Mouse (Mus musculus) mouse embryonic stem cell (cell line): Measurements from ENCODE around the gene Gpa33.

ENCODE experiments used
- in situ Hi-C, 2 experiments: fragments of 300-500 bp; cut with MboI; formaldehyde crosslinking; loops; 1 replicate in 1 of 2; 3 replicates in 1 of 2; pipeline ENCODE4 v1.14.3; 2019 to 2020; ENCODE audit warnings: low sequenced_read_pairs in 2 of 2, low pct_unique_long_range_greater_than_20kb in 1 of 2, mixed read lengths in 1 of 2; ENCODE audit not compliant: unreplicated experiment in 1 of 2

The Gpa33 gene

GRCm38 (mm10) chr1:166153351-166154120 is 23.5 kb downstream of the Gpa33 start:
- in situ Hi-C loops, result loop anchor here (5.0 kb wide), 2 partner anchors 36 to 51 kb away; no protein-coding TSS in a partner anchor

DNA sequence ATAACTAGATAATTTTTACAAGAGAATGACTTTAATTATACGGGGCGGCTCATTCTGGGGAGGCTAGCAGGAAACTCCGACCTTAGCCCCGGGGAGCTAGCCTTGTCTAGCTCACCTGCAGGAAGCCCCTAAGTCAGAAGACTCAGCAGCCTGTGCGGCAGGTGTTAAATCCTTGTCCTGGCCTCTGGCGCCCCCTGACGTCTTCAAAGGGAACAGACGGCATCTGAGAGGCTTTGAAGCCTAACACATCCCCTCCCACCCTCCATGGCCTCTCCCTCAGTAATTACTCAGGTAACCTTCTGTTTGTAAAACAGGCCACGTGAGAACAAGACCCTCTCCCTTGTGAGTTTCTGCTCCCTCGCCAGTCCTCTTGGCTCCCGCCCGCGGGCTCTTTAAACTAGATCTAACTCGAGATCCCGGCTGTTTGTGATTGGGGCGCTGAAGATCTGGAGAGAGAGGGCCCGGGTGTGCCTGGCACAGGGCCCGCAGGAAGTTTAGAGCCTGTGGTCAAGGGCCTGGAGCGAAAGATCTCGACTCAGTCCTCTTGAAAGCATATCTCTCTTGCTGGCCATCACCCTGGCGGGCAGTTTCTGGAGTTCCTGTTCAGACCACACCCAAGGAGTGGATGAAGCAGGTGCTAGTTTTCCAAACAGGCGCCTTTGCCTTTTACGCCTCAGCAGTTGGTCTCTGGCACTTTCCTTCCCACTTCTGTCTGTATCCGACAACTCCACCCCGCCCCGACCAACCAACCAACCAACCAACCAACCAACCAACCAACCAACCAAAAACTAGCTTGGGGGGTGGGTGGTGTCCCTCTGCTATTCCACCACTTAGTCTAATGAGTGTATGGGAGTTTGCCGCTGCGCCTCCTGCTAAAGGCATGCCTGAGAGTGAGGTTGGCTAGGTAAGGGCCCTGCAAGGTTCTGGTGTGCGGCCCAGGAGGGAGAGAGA is 24.4 kb downstream of the Gpa33 start:
- in situ Hi-C loops, result loop anchor here (5.0 kb wide), 2 partner anchors 37 to 52 kb away; no protein-coding TSS in a partner anchor

GRCm38 (mm10) chr1:166155113-166155494 is 25.1 kb downstream of the Gpa33 start:
- in situ Hi-C loops, result no loop called here

GRCm38 (mm10) chr1:166157712-166158111 is 27.7 kb downstream of the Gpa33 start:
- in situ Hi-C loops, result no loop called here

DNA sequence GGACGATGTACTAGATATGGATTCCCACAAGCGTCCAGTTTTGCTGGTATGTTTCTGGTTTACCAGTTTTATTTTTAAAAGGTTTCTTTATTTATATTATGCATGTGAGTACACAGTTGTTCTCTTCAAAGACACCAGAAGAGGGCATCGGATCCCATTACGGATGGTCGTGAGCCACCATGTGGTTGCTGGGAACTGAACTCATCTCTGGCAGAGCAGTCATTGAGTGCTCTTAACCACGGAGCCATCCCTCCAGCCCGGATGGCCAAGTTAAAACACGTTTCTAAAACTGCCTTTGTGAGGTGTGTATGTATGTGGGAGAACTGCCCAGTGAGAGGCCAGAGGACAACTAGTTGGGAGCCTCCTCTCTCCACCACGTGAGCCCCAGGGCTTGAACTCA is 28.6 kb downstream of the Gpa33 start:
- in situ Hi-C loops, result no loop called here

DNA sequence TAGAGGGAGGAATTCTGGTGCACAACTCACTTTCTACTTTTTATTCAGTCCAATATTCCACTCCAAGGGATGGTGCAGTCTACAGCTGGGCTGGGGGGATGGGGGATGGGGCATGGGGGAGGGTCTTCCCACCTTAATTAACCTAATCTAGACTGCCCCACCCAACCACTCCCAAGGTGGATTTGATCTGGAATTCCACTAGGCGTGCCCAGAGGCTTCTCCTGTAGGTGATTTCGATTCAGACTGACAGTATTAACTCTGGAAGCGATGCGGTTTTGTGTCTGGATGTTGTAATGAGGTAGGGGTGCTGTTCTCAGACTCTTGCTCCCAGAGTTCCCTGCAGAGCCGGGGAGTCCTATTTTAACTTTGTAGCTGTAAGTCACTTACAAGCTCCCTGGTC is 30.1 kb downstream of the Gpa33 start:
- in situ Hi-C loops, result loop anchor here (10.0 kb wide), 1 partner anchor 155 kb away; no protein-coding TSS in a partner anchor

- in situ Hi-C loops, result loop anchor here (10.0 kb wide), 1 partner anchor 154 kb away; no protein-coding TSS in a partner anchor
Observed at GRCm38 (mm10) chr1:166160569-166161445, 30.8 kb downstream of the Gpa33 start.

DNA sequence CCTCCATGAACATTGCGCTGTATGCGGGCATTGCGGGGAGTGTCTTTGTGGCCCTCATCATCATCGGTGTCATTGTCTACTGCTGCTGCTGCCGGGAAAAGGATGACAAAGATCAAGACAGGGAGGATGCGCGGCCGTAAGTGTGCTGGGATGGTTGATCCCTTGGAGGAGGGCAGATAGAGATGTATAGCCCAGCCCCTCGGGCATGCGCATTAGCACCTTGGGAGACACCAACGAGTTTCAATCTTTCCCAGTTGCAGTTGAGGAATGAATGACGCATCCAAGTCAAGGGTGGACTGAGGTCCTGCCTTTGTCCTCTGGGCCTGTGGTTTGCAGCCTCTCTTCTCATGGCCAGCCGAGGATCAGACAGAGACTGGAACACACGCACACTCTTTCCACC is 34.5 kb downstream of the Gpa33 start:
- in situ Hi-C loops, result loop anchor here (10.0 kb wide), 1 partner anchor 150 kb away; no protein-coding TSS in a partner anchor

- in situ Hi-C loops, result loop anchor here (10.0 kb wide), 1 partner anchor 150 kb away; no protein-coding TSS in a partner anchor
Observed at GRCm38 (mm10) chr1:166165159-166165558, 35.1 kb downstream of the Gpa33 start.

DNA sequence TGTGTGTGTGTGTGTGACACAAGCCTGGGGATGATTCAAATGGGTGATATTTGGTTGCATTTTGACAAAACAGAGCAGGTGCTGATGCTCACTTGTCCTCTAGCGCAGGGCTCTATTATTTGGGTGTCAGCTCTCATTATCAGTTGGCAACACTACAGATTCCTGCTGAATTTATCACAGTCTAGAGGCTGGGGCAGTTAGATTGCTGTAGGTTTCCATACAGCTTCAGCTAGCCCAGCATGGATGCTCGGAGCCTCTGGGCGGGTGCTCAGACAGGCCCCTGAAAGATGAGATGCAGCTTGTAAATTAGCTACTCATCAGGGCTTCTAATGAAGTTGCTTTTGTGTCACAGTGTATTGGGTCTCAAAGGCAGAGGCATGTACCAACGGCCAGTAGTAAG is 37.4 kb downstream of the Gpa33 start:
- in situ Hi-C loops, result loop anchor here (10.0 kb wide), 1 partner anchor 147 kb away; no protein-coding TSS in a partner anchor

DNA sequence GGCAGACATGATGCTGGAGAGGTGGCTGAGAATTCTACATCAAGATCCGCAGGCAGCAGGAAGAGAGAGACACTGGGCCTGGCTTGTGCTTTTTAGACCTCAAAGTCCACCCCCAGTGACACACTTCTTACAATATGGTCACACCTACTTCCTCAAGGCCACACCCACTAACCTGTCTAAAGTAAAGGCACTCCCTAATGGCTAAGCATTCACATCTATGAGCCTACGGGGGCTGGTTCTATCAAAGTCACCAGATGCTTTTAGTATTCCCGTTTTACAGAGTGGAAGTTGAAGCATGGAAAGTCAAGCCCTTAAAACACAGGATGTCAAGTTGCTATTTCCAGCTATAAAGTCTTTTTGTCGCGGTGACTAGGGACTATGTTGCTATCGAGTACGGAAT is 38.0 kb downstream of the Gpa33 start:
- in situ Hi-C loops, result loop anchor here (10.0 kb wide), 1 partner anchor 147 kb away; no protein-coding TSS in a partner anchor

- in situ Hi-C loops, result loop anchor here (10.0 kb wide), 1 partner anchor 145 kb away; no protein-coding TSS in a partner anchor
Observed at GRCm38 (mm10) chr1:166169713-166170112, 39.7 kb downstream of the Gpa33 start.

DNA sequence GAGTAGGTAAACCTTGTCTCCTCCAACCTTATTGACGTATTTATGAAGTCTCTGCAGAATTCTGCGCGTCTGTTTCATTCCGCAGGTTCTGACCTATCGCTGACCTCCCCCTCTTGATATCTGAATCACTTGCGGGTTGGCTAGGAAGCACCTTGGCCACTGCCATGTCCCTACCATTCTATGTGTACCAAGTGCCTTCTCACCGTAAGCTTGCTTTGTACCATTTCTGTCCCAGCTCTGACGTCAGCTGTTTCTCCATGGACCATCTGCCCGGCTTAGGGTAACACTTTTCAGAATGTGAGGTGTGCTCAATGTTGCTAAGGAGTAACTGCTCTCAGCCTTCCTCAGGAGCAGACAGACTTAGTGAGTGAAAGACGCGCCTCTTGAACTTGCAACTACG is 40.8 kb downstream of the Gpa33 start:
- in situ Hi-C loops, result no loop called here

GRCm38 (mm10) chr1:166172992-166173391 is 43.0 kb downstream of the Gpa33 start:
- in situ Hi-C loops, result no loop called here

DNA sequence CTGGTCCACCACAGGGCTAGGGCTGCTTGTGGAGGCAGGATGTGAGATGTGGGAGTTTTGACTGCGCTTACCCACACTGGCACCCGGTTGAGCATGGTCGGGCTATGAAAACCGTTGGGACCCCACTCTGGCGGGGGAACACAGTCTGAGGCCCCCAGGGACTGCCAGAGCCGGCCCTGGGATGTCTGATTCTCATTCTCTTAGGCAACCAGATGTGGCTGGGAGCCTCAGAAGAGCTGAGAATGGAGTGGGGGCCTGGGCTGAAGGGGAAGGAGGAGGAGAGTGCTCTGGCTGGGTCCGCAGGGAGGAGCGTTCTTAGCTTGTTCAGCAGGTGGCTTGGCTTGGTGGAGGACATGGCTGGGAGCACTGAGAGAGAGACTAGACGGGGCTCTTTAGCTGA is 43.6 kb downstream of the Gpa33 start:
- in situ Hi-C loops, result no loop called here

DNA sequence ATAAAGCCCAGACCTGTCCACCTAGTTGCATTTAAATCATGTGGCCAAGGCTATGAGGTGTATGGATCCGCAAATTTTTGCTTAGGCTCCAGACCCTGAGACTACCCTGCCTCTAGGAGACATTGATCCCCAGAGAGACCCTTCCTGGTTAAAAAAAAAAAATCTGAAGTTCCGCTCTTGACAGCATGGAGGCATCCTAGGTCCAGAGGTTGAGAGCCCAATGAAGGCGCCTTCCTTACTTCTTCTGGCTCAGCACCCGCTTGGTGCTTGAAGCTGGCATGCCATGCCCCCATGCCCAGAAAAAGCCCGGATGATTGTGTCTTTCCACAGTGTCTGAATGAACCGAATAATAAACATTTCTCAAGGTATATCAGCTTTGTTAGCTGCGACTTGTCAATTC is 51.5 kb downstream of the Gpa33 start:
- in situ Hi-C loops, result no loop called here

GRCm38 (mm10) chr1:166182952-166183627 is 53.1 kb downstream of the Gpa33 start:
- in situ Hi-C loops, result no loop called here
